Mouse (Mus musculus) brain, embryonic 14.5 days (tissue): ENCODE measurements around the gene 2700049A03Rik.

Experiments used
- CTCF ChIP-seq: fragments of 200-500 bp; IDR thresholded peaks from 2 replicates; pipeline ENCODE4 v1.5.1; 2012; ENCODE audit warnings: inconsistent platforms, mild to moderate bottlenecking, moderate library complexity, borderline replicate concordance; ENCODE audit not compliant: insufficient read depth, insufficient read length; ENCODE audit errors: extremely low read depth
- POLR2A ChIP-seq: fragments of 200-500 bp; IDR thresholded peaks from 2 replicates; pipeline ENCODE4 v1.6.1; 2012; ENCODE audit warnings: mild to moderate bottlenecking, inconsistent platforms, borderline replicate concordance; ENCODE audit not compliant: poor library complexity, insufficient read depth, insufficient read length, severe bottlenecking; ENCODE audit errors: extremely low read depth

DNA sequence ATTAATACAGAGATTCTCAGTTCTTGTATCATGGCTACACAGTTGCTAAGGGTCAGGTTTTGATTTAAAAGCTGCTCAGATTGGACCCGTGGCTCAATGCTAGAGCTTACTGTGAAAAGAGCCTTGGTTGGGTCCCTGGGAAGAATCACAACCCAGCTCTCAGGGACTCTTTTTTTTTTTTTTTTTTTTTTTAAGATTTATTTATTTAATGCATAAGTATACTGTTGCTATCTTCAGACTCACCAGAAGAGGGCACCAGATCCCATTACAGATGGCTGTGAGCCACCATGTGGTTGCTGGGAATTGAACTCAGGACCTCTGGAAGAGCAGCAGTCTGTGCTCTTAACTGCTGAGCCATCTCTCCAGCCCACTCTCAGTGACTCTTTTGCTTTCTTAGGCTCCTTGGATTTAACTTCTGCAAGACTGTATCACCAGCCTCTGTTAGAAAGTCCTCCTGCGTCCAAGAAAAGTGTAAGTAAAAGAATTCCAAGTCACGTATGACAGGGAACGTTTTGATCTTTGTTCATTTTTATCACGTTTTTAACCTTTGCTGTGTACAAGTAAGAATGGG is 2.7 kb downstream of the 2700049A03Rik start:
- TF ChIP-seq CTCF: no peak
- TF ChIP-seq POLR2A: no peak
